Mouse (Mus musculus): ENCODE data around the gene Uts2r.

Gene Uts2r

GRCm38 (mm10) chr11:121173203-121173602 is 13.1 kb downstream of the Uts2r start:
- no peak for DNase-seq

GRCm38 (mm10) chr11:121174234-121174633 is 14.2 kb downstream of the Uts2r start:
- no peak for DNase-seq

GRCm38 (mm10) chr11:121176285-121177270 is 16.5 kb downstream of the Uts2r start:
- DNase-seq: peak; percentile 78

- no peak for DNase-seq
Observed at GRCm38 (mm10) chr11:121189681-121190080, 29.6 kb downstream of the Uts2r start.

GRCm38 (mm10) chr11:121192742-121193141 is 32.7 kb downstream of the Uts2r start:
- no peak for DNase-seq

GRCm38 (mm10) chr11:121193415-121193814 is 33.3 kb downstream of the Uts2r start:
- DNase-seq: no peak

GRCm38 (mm10) chr11:121198622-121199021 is 38.6 kb downstream of the Uts2r start:
- DNase-seq: peak; percentile 44

- peak; percentile 19 for DNase-seq
Observed at GRCm38 (mm10) chr11:121199851-121200250, 39.8 kb downstream of the Uts2r start.

GRCm38 (mm10) chr11:121200781-121201180 is 40.7 kb downstream of the Uts2r start:
- DNase-seq: no peak

GRCm38 (mm10) chr11:121201436-121202198 is 41.5 kb downstream of the Uts2r start:
- peak; percentile 64 for DNase-seq

GRCm38 (mm10) chr11:121203859-121204160 is 43.7 kb downstream of the Uts2r start:
- DNase-seq: no peak

- peak; percentile 98 for DNase-seq
Observed at GRCm38 (mm10) chr11:121204161-121205006, 44.3 kb downstream of the Uts2r start, which contains the start of the genes Hexdc and Ogfod3. TSS of gene Hexdc (plus strand) at chr11:121204433. TSS of gene Ogfod3 (minus strand) at chr11:121204711.
